Mouse (Mus musculus): Measurements from ENCODE around the gene Relb. TPM values are rescaled to one million over a fixed set of nuclear protein-coding genes. Genes with fewer than 3 reads are reported as not detected.

Gene Relb
- 1 to 10 TPM; 7.2 to 7.7 TPM for total RNA-seq (2021)
- long read RNA-seq, experiment 1, partial matches to known transcripts: 1 of 5 reads
- long read RNA-seq, experiment 1, other reads (novel, unspliced or antisense): 2 of 5 reads
- long read RNA-seq, experiment 2, transcript Relb-201 (11 exons, 2,200 nt): major isoform, 8 of 14 reads
- long read RNA-seq, experiment 2, partial matches to known transcripts: 4 of 14 reads
- long read RNA-seq, experiment 2, other reads (novel, unspliced or antisense): 2 of 14 reads

DNA sequence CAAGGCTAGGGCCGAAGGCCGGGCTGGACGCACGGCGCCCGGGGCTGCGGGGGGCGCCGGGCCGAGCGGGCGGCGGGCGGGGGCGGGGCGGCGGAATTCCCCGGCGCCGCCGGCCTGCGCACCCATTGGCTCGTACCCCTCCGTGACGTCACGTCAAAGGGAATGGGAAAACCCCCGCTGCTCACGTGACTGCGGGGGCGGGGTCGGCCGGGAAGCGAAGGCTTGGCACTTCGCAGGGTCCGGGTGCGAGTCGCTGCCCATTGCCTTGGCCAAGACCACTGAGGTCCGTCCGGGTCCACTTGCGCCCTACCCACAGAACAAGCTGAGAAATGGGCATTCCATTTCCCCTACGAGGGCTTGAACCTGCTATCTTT is at the start of gene Relb:
Relb (minus strand) TSS at position 78 of the 374 bp plus-strand sequence.
- H3K27ac ChIP-seq: peak within 1 kb of the TSS; percentile 81

GRCm38 (mm10) chr7:19678901-19679300 is 49.7 kb upstream of the Relb start:
- intact Hi-C loops (cut with DNase I): no loop called here
- TF ChIP-seq CTCF (IDR thresholded peaks at IDR 0.05): no peak
- Histone ChIP-seq H3K27ac (no peak overlapping the region), H3K4me3 (no peak overlapping the region)
- no peak for DNase-seq (ENCODE audit: extremely low spot score in 1 of 2, low spot score in 2 of 2)

More for the DNA sequence above, at the start of gene Relb:
- peak; percentile 91 to 92 for DNase-seq (ENCODE audit: extremely low spot score in 1 of 2, low spot score in 2 of 2)
- intact Hi-C loops (cut with DNase I): no loop called here
- TF ChIP-seq CTCF (IDR thresholded peaks at IDR 0.05): no peak
- H3K4me3 ChIP-seq: peak within 1 kb of the TSS; percentile 84

DNA sequence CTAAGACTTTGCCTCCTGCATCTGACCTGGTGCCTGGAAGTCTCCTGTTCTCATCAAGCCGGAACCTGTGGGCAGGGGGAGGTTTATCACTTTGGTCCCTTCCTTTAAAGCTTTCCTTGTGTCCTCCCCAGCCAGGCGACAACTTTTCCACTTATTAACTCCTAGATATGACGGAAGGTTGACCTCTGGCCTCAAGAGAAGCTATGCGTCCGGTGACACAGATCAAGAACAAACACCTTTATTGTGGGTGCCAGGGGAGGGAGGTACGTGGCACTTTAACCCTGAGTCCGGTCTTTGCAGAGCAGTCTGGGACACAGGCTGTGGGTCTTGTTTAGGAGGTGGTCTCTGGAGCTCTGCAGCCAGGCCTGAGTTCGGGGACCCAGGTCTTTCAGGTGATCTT is 48.6 kb upstream of the Relb start, which contains the start of gene Apoc2:
Apoc2 (minus strand) TSS at position 70 of the 400 bp plus-strand sequence.
- no peak for DNase-seq (ENCODE audit: extremely low spot score in 1 of 2, low spot score in 2 of 2)

DNA sequence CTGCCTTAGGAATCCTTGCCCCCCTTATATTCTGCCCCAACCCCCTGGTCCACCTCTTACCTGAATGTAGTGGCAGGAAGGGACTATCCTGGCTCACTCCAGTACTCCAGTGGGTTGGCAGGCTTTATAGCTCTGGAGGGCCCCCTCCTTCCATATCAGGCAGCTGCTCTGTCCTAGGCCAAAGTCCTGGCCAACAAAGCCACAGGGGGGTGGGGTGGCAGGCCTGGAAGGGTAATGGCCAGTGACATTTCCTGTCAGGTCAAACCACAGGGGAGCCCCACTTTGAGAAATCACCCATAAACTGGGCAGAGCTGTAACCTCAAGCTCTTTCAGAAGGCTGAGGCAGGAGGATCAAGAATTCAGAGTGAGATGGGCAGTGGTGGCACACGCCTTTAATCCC is 47.4 kb upstream of the Relb start:
- no peak for DNase-seq (ENCODE audit: extremely low spot score in 1 of 2, low spot score in 2 of 2)
- H3K4me3 ChIP-seq: no peak overlapping the region
- no peak overlapping the region for H3K27ac ChIP-seq
- no peak for TF ChIP-seq CTCF (IDR thresholded peaks at IDR 0.05)
- intact Hi-C loops (cut with DNase I): no loop called here

More for the DNA sequence above, 48.6 kb upstream of the Relb start, which contains the start of gene Apoc2:
- intact Hi-C loops (cut with DNase I): no loop called here
- H3K4me3 ChIP-seq: no peak within 1 kb of the TSS
- no peak within 1 kb of the TSS for H3K27ac ChIP-seq
- no peak for TF ChIP-seq CTCF (IDR thresholded peaks at IDR 0.05)

GRCm38 (mm10) chr7:19675824-19676223 is 46.6 kb upstream of the Relb start:
- no peak for DNase-seq (ENCODE audit: extremely low spot score in 1 of 2, low spot score in 2 of 2)
- H3K27ac ChIP-seq: no peak overlapping the region
- intact Hi-C loops (cut with DNase I): no loop called here
- no peak overlapping the region for H3K4me3 ChIP-seq
- no peak for TF ChIP-seq CTCF (IDR thresholded peaks at IDR 0.05)

DNA sequence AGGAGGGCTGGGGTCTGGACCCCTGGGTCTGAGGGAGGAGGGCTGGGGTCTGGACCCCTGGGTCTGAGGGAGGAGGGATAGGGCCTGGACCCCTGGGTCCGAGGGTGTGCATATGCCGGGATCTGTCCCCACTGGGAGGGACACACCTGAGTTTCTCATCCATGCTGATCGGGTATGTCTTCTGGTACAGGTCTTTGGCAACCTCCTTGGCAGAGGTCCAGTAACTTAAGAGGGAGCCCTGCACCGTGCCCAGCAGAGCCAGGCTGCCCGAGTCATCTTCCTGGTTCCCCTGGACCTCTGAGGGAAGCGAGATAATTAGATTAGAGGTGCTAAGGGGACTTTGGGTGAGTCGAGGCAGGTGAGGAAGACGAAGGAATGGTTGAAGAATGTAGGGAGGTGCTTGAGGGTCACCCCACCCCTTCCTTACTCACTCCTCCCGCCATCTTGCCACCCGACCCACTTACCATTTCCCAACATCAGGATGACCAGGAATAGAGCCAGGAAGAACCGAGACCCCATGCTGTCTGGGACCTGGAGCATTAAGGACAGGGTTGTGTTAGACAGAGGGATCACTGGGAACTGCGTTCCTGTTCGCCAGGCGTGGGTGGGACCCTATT is 44.0 kb upstream of the Relb start:
- Histone ChIP-seq H3K27ac (no peak overlapping the region), H3K4me3 (no peak overlapping the region)
- TF ChIP-seq CTCF (IDR thresholded peaks at IDR 0.05): no peak
- intact Hi-C loops (cut with DNase I): no loop called here
- DNase-seq (ENCODE audit: extremely low spot score in 1 of 2, low spot score in 2 of 2): no peak

DNA sequence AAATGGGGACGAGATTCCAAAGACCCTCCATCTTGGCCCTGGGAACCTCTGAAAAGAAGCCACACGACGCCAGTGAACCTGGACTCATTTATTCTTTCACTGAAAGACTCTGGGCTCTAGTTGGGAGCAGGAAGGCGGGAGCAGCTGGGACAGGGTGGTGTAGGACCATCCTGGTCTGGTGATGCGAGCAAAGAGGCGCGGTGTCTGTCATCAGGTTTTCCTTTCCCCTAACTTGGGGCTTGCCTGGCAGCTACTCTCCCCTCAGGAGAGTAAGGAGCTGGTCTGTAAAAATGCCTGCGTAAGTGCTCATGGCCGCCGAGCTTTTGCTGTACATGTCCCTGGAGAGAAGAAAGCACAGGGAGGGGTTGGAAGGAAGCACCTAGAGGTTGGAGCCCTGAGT is 42.3 kb upstream of the Relb start:
- no peak for DNase-seq (ENCODE audit: extremely low spot score in 1 of 2, low spot score in 2 of 2)
- no peak for TF ChIP-seq CTCF (IDR thresholded peaks at IDR 0.05)
- H3K4me3 ChIP-seq: no peak overlapping the region
- intact Hi-C loops (cut with DNase I): no loop called here
- H3K27ac ChIP-seq: no peak overlapping the region

DNA sequence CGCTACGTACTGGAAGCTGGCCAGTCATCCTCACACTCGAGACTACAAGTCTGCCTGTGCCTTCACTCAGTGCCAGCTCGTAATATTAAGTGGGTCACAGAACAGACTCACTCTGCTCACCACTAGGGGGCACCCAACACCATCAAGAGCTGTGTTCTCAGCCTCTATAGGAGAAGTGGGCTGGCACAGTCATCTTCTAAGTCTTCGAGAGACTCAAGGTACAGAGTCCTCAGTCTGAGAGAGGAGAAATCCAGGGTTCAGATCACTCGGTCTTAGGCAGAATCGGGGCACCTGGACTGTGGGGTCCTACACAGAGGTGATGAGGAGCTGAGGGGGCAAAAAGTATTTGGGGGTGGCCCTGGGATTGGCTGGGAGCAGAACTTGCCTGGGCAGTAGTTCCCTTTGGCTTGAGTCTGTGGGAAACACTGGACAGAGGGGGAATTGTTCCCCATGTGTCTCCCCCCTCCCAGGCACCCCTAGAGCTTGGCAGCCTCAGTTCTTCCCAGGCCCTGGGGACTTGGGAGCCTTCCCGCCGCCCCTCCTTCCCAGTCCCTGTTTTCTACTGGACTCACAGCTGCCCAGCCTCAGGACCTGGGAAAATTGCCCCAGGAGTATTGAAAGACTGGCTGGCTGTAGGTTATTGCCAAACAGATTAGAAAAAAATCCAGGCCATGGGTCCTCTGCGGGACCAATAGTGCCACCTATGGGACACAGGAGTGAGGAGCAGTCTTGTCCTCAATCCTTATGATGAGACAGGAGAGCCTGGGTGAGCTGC is 39.9 kb upstream of the Relb start:
- Histone ChIP-seq H3K27ac (peak overlapping the region; percentile 76), H3K4me3 (no peak overlapping the region)
- peak; percentile 89 to 91 for DNase-seq (ENCODE audit: extremely low spot score in 1 of 2, low spot score in 2 of 2)
- intact Hi-C loops (cut with DNase I): loop anchor here (1.0 to 5.0 kb wide), 3 partner anchors 32 to 123 kb away; no protein-coding TSS in a partner anchor
- peak; percentile 95 for TF ChIP-seq CTCF (IDR thresholded peaks at IDR 0.05)

- H3K4me3 ChIP-seq: no peak overlapping the region
- H3K27ac ChIP-seq: no peak overlapping the region
- no peak for TF ChIP-seq CTCF (IDR thresholded peaks at IDR 0.05)
- intact Hi-C loops (cut with DNase I): loop anchor here (5.0 kb wide), 1 partner anchor 125 kb away; no protein-coding TSS in a partner anchor
- DNase-seq (ENCODE audit: extremely low spot score in 1 of 2, low spot score in 2 of 2): no peak
Observed at GRCm38 (mm10) chr7:19667434-19667833, 38.2 kb upstream of the Relb start.

GRCm38 (mm10) chr7:19666750-19667149 is 37.5 kb upstream of the Relb start:
- intact Hi-C loops (cut with DNase I): loop anchor here (5.0 kb wide), 1 partner anchor 126 kb away; no protein-coding TSS in a partner anchor
- TF ChIP-seq CTCF (IDR thresholded peaks at IDR 0.05): no peak; the same call in none of the 2 replicates
- Histone ChIP-seq H3K4me3 (no peak overlapping the region), H3K27ac (no peak overlapping the region)
- no peak for DNase-seq (ENCODE audit: extremely low spot score in 1 of 2, low spot score in 2 of 2)

- peak; percentile 97 to 98 for DNase-seq (ENCODE audit: extremely low spot score in 1 of 2, low spot score in 2 of 2)
- intact Hi-C loops (cut with DNase I): loop anchor here (5.0 kb wide), 1 partner anchor 127 kb away; no protein-coding TSS in a partner anchor
- Histone ChIP-seq H3K27ac (peak within 1 kb of the TSS; percentile 93), H3K4me3 (peak within 1 kb of the TSS; percentile 99)
- TF ChIP-seq CTCF (IDR thresholded peaks at IDR 0.05): peak; percentile 28
Observed at GRCm38 (mm10) chr7:19664955-19665841, 36.0 kb upstream of the Relb start, which contains the start of gene Clptm1. Clptm1 (minus strand) TSS chr7:19665033.

Data from left cerebral cortex, adult 2 months (tissue).